Mouse (Mus musculus) bone marrow, adult 2 months (tissue): ENCODE measurements at regions not wholly inside any gene's neighbourhood (a gene's known extent, or its start where the extent isn't known, plus 50 kb on each side); places are given as distances from the start of the nearest gene placed in this dataset.

Experiments used
- H3K27ac ChIP-seq: fragments of 200-500 bp; 2 replicates; pipeline ENCODE4 v1.5.1; 2012; ENCODE audit warnings: low read depth, mild to moderate bottlenecking, control low read depth, inconsistent platforms, low read length; ENCODE audit not compliant: control insufficient read depth, poor library complexity, insufficient read depth
- H3K4me1 ChIP-seq: fragments of 200-500 bp; 2 replicates; pipeline ENCODE4 v1.6.1; 2011; ENCODE audit warnings: low read length; ENCODE audit not compliant: control insufficient read depth, insufficient read depth
- H3K4me3 ChIP-seq: fragments of 200-500 bp; replicated peaks from 2 replicates; pipeline ENCODE3; 2011; ENCODE audit warnings: mild to moderate bottlenecking, low read depth, low read length, control low read depth; ENCODE audit not compliant: control insufficient read depth
- CTCF ChIP-seq: fragments of 200-500 bp; IDR thresholded peaks from 2 replicates; pipeline ENCODE4 v1.5.1; 2011; ENCODE audit warnings: low read length, control low read depth; ENCODE audit not compliant: control insufficient read depth, insufficient read depth
- POLR2A ChIP-seq: fragments of 200-500 bp; IDR thresholded peaks from 2 replicates; pipeline ENCODE4 v1.6.1; 2011; ENCODE audit warnings: low read depth, mild to moderate bottlenecking, control low read depth, low read length, borderline replicate concordance; ENCODE audit not compliant: control insufficient read depth
- WGBS: fragments of 180-500 bp; shearing (Covaris S2); methylation state at CpG from one replicate; pipeline ENCODE4 v1.1.7; 2018; 5-methylcytosine and 5-hydroxymethylcytosine counted together

GRCm38 (mm10) chr13:70159065-70159464, 356.9 kb downstream of the Med10 start:
- TF ChIP-seq CTCF (no peak), POLR2A (no peak)
- 60% methylated on average over 3 of the region's 3 CpGs for WGBS
- H3K4me3 ChIP-seq = no peak overlapping the region

GRCm38 (mm10) chr13:70159604-70160003, 357.4 kb downstream of the Med10 start:
- TF ChIP-seq CTCF (no peak), POLR2A (no peak)
- WGBS = 73% methylated on average over 6 of the region's 6 CpGs
- Histone ChIP-seq H3K4me1 (no peaks in the 10 kb centered on the region), H3K27ac (no peak overlapping the region), H3K4me3 (no peak overlapping the region)

More at GRCm38 (mm10) chr13:70159065-70159464, 356.9 kb downstream of the Med10 start:
- no peak overlapping the region for H3K27ac ChIP-seq
- H3K4me1 ChIP-seq = no peaks in the 10 kb centered on the region

- WGBS = 85% methylated on average over 4 of the region's 4 CpGs
- Histone ChIP-seq H3K27ac (no peak overlapping the region), H3K4me3 (no peak overlapping the region), H3K4me1 (no peaks in the 10 kb centered on the region)
- TF ChIP-seq POLR2A = no peak
- TF ChIP-seq CTCF = no peak
Measured at GRCm38 (mm10) chr13:70162115-70162514, 359.9 kb downstream of the Med10 start.

GRCm38 (mm10) chr13:70165511-70166225, 363.5 kb downstream of the Med10 start:
- Histone ChIP-seq H3K4me1 (no peaks in the 10 kb centered on the region), H3K27ac (no peak overlapping the region), H3K4me3 (no peak overlapping the region)
- no peak for TF ChIP-seq POLR2A
- no peak for TF ChIP-seq CTCF
- 77% methylated on average over 15 of the region's 15 CpGs for WGBS

DNA sequence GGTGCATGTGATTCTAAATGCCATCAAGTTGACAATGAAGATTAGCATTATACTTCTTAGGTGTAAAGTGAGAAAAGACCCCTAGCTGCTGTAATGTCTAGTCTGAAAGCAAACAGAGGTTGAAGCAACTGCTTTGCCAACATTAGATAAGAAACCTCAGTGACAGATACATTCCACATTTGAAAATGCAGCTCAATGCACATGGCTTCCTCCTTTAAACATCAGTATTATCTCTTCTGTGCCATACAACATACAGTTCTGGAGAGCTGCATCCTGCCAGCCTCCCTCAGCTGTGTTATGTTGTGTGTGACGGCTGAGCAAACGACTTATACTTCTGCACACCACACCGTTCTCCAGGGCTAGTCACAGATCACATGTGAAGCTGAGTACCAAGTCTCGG, 365.6 kb downstream of the Med10 start:
- H3K4me3 ChIP-seq = no peak overlapping the region
- TF ChIP-seq CTCF (no peak), POLR2A (no peak)
- H3K27ac ChIP-seq = no peak overlapping the region
- H3K4me1 ChIP-seq = no peaks in the 10 kb centered on the region
- WGBS = 73% methylated on average over 4 of the region's 4 CpGs

GRCm38 (mm10) chr13:70168906-70169305, 366.7 kb downstream of the Med10 start:
- Histone ChIP-seq H3K4me3 (no peak overlapping the region), H3K27ac (no peak overlapping the region), H3K4me1 (no peaks in the 10 kb centered on the region)
- 78% methylated on average over 3 of the region's 3 CpGs for WGBS
- TF ChIP-seq CTCF = no peak
- no peak for TF ChIP-seq POLR2A

GRCm38 (mm10) chr13:70177066-70177465, 374.9 kb downstream of the Med10 start:
- no peak for TF ChIP-seq POLR2A
- no peak for TF ChIP-seq CTCF
- H3K27ac ChIP-seq = no peak overlapping the region
- H3K4me1 ChIP-seq = no peaks in the 10 kb centered on the region
- no peak overlapping the region for H3K4me3 ChIP-seq
- 92% methylated on average over 2 of the region's 2 CpGs for WGBS

- no peak for TF ChIP-seq CTCF
- TF ChIP-seq POLR2A = no peak
- Histone ChIP-seq H3K4me3 (no peak overlapping the region), H3K27ac (no peak overlapping the region), H3K4me1 (no peaks in the 10 kb centered on the region)
- 51% methylated on average over 8 of the region's 8 CpGs for WGBS
Measured at GRCm38 (mm10) chr13:70178073-70178491, 375.9 kb downstream of the Med10 start.

DNA sequence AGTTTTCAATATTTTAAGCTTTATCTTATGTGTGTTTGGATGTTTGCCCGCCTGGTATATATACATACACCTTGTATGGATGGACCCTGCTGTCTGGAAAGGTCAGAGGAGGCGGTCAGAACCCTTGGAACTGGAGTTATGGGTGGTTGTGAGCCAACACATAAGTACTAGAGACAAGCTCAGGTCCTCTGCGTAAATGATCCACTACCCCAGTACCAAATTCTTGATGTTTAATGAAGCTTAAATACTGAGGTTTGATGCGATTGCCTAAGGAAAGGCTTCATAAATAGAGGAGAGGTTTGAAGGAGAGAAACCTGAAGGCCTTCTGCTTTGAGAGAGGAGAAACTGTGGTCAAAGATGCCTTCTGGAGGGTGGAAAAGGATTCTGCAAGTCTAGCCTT, 388.8 kb downstream of the Med10 start:
- Histone ChIP-seq H3K4me3 (no peak overlapping the region), H3K4me1 (no peaks in the 10 kb centered on the region), H3K27ac (no peak overlapping the region)
- TF ChIP-seq POLR2A (no peak), CTCF (no peak)
- WGBS = 68% methylated on average over 4 of the region's 4 CpGs
